Mouse (Mus musculus) layer of hippocampus, adult 18-20 months (tissue): ENCODE measurements around the gene Gjc2. TPM values are rescaled to one million over a fixed set of nuclear protein-coding genes. Genes with fewer than 3 reads are reported as not detected.

Source experiments
- DNase-seq, 2 experiments: peaks; one replicate each; pipeline ENCODE4 v3.0.0; 2022; ENCODE audit warnings: low spot score in 2 of 2
- total RNA-seq, 2 experiments: library from RNA; stranded (reverse); gene quantifications; 2 replicates each; pipeline ENCODE4 v1.2.3; 2021

Gjc2 gene
- total RNA-seq, 2 experiments from 2014 or later, result 11.9 to 13.6 TPM

DNA sequence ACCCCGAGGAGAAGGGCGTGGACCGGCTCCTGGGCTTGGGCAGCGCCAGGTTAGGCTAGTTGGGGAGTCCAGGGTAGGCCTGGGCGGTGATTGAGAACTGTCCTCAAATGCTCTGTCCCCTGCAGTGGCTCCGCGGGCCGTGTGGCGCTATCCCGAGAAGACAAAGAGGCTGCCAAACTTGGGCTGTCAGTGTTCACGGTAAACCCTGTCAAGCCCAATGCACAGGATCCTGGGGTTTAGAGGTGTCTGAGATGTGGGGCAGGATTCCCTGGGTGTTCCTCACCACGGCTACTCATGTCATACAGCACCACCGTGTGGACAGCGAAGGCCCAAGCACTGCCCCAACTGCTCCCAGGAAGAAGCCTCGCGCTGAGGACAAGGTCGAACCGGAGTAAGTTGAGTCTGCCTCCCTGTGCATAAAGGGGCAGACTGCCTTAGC, 26.0 kb upstream of the Gjc2 start:
- peak in 1 of 2 experiments; percentile 64 for DNase-seq

DNA sequence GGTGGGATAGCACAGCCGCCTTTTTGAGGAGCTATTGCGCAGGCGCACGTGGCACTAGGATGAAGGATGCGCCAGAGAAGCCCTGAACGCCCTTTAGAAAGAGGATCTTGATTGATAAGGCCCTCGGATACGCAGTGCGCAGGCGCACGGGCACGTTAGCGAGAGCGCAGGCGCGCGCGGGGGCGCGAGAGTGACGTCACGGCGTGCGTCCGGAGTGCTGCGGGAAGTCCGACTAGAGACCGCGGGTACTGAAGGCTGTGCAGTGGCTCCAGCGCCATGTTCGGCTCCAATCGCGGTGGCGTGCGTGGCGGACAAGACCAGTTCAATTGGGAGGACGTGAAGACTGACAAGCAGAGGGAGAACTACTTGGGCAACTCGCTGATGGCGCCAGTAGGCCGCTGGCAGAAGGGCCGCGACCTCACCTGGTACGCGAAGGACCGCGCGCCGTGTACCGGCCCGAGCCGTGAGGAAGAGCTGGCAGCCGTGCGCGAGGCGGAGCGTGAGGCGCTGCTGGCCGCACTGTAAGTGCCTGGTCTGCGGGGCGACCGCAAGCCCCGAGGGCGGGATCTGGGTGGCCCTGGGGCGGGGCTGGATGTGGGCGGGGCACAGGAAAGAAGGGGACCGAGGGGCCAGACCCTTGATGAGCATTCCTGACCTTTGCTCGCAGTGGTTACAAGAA, 25.3 kb upstream of the Gjc2 start, which contains the start of gene 2310033P09Rik:
2310033P09Rik (plus strand) TSS at position 169 of the 679 bp plus-strand sequence.
- DNase-seq, result peak; percentile 92 to 96

- DNase-seq, result peak; percentile 89 to 95
Observed at GRCm38 (mm10) chr11:59202081-59202995, 19.3 kb upstream of the Gjc2 start, which contains the start of gene Mrpl55. Mrpl55 (plus strand) TSS chr11:59202486.

- no peak for DNase-seq
Observed at GRCm38 (mm10) chr11:59201216-59202002, 18.4 kb upstream of the Gjc2 start.

GRCm38 (mm10) chr11:59196230-59196629, 13.2 kb upstream of the Gjc2 start:
- DNase-seq, result no peak

- DNase-seq, result no peak
Observed at GRCm38 (mm10) chr11:59192059-59192386, 9.0 kb upstream of the Gjc2 start, which contains the start of gene Guk1. Guk1 (minus strand) TSS chr11:59192212.

DNA sequence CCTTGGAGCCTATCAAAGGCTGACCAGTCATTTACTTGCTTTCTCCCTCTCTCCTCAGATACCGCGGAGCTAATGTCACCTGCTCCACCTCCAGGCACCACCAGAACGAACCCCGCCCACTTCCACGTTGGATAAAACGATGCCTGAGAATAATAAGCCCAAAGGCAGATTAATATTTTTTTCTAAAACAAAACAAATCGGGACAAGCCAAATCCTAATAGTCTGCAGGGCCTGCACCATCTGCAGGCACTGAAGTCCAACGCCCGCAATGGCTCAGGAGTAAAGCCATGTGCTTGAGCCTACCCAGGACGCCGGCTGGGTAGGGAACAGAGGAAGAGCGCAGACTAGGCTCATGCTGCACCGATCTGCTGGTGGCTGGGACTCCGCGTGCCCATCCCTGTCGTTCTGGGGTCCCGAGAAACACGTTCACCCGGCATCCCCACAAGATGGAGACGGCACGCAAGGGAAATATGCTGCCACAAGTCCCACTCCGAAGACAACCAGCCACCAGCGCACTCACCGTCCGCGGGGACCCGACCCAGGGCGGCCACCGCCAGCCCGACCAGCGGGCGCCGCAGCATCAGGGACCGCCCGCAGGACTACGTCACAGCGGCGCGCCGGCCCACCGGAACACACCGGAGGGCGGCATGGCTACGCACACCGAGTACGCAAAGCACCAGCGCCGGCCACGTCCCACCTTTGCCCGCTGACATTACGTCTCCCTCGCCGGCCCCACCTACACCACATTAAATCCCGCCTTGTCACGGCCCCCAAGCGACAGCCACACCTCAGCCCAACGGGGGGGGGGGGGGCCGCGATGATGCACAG, 8.4 kb upstream of the Gjc2 start:
- DNase-seq, result peak; percentile 91 to 92

- DNase-seq, result no peak
Observed at GRCm38 (mm10) chr11:59187706-59188105, 4.7 kb upstream of the Gjc2 start.

DNA sequence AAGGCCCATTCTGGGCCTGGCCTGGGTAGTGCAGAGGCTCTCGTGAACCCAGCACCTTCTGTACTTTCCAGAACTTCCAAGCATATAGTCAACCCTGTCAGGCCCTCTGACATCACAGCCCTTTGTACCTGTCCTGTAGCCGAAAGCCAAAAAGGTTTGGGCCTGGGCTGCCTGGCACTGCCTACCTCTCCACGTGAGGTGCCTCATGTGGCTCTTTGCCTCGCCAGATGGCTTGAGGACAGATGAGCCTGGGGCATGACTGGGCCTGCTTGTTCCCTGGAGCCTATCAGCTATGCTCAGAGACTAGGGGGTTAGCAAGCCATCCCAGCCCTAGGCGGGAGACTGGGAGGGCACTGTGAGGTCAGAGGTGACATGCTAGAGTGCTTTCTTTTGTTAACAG, 2.5 kb upstream of the Gjc2 start:
- no peak for DNase-seq

DNA sequence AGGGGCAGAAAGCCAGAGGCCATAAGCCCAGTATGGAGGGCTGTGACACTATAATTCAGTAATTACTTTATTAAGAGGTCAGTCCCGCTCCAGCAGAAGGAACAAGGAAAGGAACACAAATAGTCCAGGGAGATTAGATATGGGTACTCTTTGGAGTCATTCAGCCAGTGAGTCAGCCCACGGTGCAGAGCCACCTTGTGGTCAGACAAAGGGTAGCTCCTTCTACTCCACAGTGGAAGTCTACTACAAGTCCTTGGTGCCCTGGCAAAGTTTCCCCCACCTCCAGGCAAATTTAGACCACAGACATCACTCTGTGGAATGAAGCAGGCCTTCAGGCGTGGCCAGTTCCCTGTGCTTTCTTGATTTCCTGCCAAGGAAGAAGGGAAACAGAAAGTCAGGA, 808 bp upstream of the Gjc2 start:
- peak in 1 of 2 experiments; percentile 66 for DNase-seq

DNA sequence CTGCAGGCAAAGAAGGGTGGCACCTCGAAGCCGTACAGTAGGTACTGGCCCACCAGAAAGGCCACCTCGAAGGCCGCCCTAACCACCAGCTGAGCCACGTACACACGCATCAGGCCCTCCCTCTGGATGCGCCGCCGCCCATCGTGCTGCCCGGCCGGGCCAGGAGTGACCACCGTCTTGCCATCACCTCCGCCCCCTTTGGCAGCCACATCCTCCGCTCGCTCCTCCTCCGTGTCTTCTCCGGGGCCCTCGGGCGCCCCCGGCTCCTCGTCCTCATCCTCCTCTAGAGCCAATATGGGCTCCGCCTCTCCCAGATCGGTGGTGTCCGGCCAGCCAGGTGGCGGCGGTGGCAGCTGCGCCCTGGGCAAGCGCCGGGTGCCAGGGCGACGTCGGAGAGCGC, 6.1 kb downstream of the Gjc2 start:
- DNase-seq, result no peak

DNA sequence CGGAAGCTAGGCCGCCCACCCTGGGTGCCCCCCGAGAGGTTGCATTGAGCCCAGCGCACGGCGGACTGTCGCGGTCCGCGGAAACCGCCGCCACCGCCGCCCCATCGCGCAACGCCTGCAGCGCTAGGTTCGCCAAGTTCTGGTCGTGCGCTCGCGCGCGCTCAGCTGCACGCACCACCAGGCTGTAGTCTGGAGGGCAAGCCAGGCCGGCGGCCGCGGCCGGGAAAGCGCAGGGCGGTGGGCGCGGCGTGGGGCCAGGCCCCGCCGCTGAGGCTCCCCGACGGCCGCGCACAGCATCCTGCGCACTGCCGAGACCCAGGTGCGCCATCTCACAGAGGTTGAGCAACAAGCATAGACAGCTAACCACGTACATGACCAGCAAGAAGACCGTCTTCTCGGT, 6.5 kb downstream of the Gjc2 start:
- no peak for DNase-seq

- no peak for DNase-seq
Observed at GRCm38 (mm10) chr11:59174189-59174838, 8.7 kb downstream of the Gjc2 start.

DNA sequence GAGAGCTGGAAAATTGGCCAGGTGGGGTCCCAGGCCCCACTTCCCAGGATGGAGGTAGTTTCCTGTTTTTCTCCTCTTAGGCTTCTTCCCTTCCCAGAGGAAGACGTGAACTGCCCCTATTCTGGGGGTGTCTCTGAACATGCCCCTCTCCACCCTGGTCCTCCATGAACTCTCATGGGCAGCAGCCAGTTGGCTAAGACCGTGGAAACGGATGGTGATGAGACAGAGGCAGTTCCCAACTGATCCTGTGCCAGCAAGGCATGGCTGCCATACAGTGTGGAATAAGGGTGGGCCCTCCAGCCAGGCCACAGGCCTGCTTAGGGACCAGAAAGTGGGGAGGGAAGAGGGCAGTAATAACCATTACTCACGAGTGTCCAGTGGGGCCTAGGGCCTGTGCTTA, 12.5 kb downstream of the Gjc2 start:
- DNase-seq, result no peak

DNA sequence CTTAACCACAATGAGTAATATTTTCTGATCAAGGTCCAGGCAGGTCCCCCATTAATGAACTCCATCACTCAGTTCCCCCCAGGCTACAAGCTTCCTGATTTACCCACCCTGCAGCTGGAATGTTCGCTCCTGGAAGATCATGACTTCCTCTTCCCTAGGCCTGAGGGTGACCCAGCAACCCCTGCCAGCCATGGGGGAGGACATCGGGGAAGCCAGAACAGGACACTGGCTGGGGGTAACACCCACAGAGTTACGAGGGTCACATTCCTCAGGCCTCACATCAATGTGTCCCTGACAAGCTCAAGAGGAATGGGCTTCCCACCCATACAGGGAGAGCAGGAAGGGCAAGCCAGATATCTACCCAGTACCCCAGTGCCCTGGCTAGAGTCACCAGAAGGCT, 13.2 kb downstream of the Gjc2 start:
- no peak for DNase-seq

DNA sequence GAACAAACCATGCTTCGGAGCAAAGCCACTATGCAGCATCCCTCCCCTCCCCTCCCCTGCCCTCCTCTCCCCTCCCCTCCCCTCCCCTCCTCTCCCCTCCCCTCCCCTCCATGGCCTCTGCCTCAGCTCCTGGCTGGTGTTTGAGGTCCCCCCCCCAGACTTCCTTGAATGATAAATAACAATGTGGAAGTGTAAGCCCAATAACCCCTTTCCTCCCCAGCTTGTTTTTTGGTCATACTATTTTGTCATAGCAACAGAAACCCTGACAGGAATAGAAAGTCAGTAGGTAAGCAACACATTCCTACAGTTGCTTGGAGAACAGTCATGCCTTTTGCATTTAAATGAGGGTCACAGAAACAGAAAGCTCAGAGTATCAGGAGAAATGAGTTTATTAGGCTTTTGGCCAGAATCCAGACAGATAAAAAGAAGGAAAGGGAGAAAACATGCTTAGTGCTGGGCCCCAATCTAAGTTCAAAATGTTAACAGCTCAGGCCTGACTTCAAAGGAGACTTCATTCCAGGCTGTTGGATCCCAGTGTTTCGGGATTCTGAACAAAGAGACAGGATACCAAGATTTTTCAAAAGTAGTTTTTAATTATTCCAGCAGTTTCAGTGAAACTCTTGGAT, 17.3 kb downstream of the Gjc2 start:
- DNase-seq, result no peak

DNA sequence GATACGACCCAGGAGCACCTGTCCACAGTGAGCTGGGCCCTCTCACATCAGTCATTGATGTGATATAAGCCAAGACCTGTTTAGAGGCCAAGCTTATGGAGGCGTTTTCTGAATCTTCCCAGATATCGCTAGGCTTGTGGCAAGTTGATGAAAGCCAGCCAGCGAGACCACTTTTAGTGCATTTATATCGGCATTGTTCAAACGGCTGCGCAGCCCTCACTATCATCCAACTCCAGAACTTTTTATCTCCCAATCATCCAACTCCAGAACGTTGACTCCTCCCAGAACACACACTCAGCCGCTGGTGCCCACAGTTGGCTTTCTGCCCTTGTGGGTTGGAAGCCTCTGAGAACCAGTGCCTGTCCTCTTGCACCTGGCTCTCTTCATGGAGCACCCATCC, 18.6 kb downstream of the Gjc2 start:
- DNase-seq, result no peak

DNA sequence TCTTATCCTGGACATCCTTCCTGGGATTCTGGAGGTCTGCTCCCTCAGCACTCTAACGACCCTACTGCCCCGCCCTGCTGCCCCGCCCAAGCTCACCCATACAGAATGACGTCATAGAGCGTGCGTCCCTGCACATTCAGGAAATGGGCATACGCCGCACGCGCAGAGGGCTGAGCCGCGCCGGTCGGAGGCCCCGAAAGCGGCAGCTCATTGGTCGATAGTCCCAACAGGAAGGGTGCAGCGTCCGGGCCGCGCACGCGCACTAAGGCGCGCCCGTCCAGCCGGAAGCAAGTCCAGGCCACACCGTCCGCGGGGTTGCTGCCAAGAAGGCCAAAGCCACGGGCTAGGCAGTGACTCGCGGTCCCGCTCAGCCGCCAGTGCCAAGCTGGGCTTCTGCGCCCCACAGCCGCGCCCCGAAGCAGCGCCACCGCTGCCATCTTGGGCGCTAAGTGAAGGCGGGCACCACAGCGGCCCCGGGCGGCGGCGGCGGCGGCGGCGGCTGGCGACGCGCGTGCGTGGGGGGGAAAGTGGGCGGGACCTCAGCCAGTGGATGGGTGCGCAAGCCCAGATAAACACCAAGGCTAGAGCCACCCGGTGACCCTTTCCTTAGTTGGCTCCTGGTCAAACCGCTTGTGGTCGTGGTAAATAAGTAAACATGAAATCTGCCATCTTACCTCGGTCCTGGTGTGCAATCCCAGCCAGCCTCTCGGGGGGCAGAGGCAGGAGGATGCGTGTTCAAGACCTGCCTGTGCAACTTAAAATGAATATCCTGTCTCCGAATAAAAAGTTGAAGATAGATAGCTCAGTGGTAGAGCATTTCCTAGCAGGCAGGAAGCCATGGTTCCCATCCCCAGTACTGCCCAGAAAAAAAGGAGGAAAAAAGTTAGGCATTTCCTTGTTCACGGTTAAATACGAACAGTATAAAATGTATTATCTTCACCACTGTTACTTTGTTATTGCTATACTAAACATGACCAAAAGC, 19.5 kb downstream of the Gjc2 start, which contains the start of gene Iba57:
Iba57 (minus strand) TSS at position 485 of the 982 bp plus-strand sequence.
- DNase-seq, result peak; percentile 99
